Comparison of ENCODE assay signal across 23 mouse cellular contexts in the genomic region with DNA sequence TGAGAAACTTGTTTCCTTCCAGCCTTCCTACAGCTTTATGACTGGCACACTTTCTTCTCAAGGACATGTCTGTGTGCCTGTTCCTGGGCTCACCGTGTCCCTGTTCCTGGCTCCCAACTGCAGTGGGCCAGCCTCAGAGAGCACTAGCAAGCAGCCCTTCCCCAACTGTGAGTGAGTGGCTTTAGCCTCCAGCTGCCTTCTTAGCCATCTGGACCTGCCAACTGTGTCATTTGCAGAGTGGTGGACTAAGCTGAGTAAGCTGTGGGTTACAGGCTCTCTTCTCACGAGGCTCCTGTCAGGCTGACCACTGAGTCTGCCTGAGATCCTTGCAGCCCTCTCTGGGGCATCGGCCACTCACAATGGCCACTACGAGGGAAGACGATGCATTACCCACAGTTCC. TPM values are rescaled to one million over a fixed set of nuclear protein-coding genes. Genes with fewer than 3 reads are reported as not detected.
A peak's percentile ranks its signal among the peaks of the same experiment; 100 is the strongest.
DNase-seq lines count a peak whose midpoint lies in the region; ATAC-seq and TF ChIP-seq lines count a peak whose summit lies in the region.
"Had no signal": no experiment of that assay in that cellular context is flagged by ENCODE, and none has a peak within 500 bp of the region (broad histone marks: within the 10 kb centered on the region; RNA-seq: fewer than 3 reads in every experiment).

No protein-coding gene starts in this region.

- no peaks in the 10 kb centered on the region for H3K27me3 ChIP-seq in forebrain, embryonic 10.5 days (ENCODE audit: poor library complexity, severe bottlenecking)
- no peaks in the 10 kb centered on the region for H3K27me3 ChIP-seq in forebrain, postnatal 0 days (ENCODE audit: insufficient read depth, low read length)
- H3K27me3 ChIP-seq in hindbrain, embryonic 15.5 days, result no peaks in the 10 kb centered on the region
- H3K27me3 ChIP-seq in hindbrain, embryonic 12.5 days, result no peaks in the 10 kb centered on the region
- H3K27me3 ChIP-seq in midbrain, postnatal 0 days (ENCODE audit: insufficient read depth, low read length), result no peaks in the 10 kb centered on the region
- H3K27me3 ChIP-seq in midbrain, embryonic 16.5 days (ENCODE audit: control insufficient read depth, insufficient read depth, low read depth, low read length), result no peaks in the 10 kb centered on the region
- H3K27me3 ChIP-seq: limb, embryonic 12.5 days; lung, embryonic 15.5 days; Patski had no signal

- H3K27ac ChIP-seq in forebrain, embryonic 10.5 days, result 0 out of 2 replicates have a peak overlapping the region, but pooled peaks have one; percentile 20
- no peak overlapping the region for H3K27ac ChIP-seq in forebrain, postnatal 0 days (ENCODE audit: low read depth, low read length)
- H3K27ac ChIP-seq in hindbrain, embryonic 15.5 days (replicated peaks), result no peak overlapping the region
- H3K27ac ChIP-seq in hindbrain, embryonic 12.5 days, result no peak overlapping the region
- no peak overlapping the region for H3K27ac ChIP-seq in midbrain, postnatal 0 days (ENCODE audit: low read depth, low read length)
- H3K27ac ChIP-seq in midbrain, embryonic 16.5 days (ENCODE audit: low read length), result no peak overlapping the region
- H3K27ac ChIP-seq: heart, adult 2 months; kidney, postnatal 0 days; limb, embryonic 12.5 days; lung, embryonic 15.5 days had no signal

- 0 out of 2 replicates have a peak, but pooled peaks cover 2% of the 10 kb centered on the region for H3K4me1 ChIP-seq in forebrain, embryonic 10.5 days
- H3K4me1 ChIP-seq in forebrain, postnatal 0 days (ENCODE audit: insufficient read depth), result no peaks in the 10 kb centered on the region
- no peaks in the 10 kb centered on the region for H3K4me1 ChIP-seq in hindbrain, embryonic 15.5 days (replicated peaks)
- H3K4me1 ChIP-seq in hindbrain, embryonic 12.5 days, result no peaks in the 10 kb centered on the region
- no peaks in the 10 kb centered on the region for H3K4me1 ChIP-seq in midbrain, postnatal 0 days (ENCODE audit: insufficient read depth, low read length)
- H3K4me1 ChIP-seq in midbrain, embryonic 16.5 days (ENCODE audit: control insufficient read depth, insufficient read depth, low read length), result no peaks in the 10 kb centered on the region
- H3K4me1 ChIP-seq: lung, embryonic 15.5 days had no signal

- no peak for ATAC-seq in forebrain, postnatal 0 days
- 0 out of 2 replicates have a peak, but pooled peaks have one; percentile 19 for ATAC-seq in hindbrain, embryonic 15.5 days (ENCODE audit: low FRiP score, low read depth)
- no peak for ATAC-seq in hindbrain, embryonic 12.5 days (ENCODE audit: low FRiP score)
- no peak for ATAC-seq in midbrain, postnatal 0 days (ENCODE audit: low FRiP score)
- no peak for ATAC-seq in midbrain, embryonic 16.5 days
- ATAC-seq: forebrain, embryonic 14.5 days; intestine, embryonic 16.5 days; Patski had no signal

- no peak overlapping the region for H3K4me2 ChIP-seq in forebrain, postnatal 0 days (ENCODE audit: low read depth)
- no peak overlapping the region for H3K4me2 ChIP-seq in hindbrain, embryonic 15.5 days
- no peak overlapping the region for H3K4me2 ChIP-seq in hindbrain, embryonic 12.5 days (replicated peaks)
- H3K4me2 ChIP-seq in midbrain, postnatal 0 days (ENCODE audit: low read depth, low read length, poor library complexity, severe bottlenecking), result no peak overlapping the region
- H3K4me2 ChIP-seq in midbrain, embryonic 16.5 days (ENCODE audit: low read length), result no peak overlapping the region
- H3K4me2 ChIP-seq: limb, embryonic 12.5 days; liver, embryonic 11.5 days; lung, embryonic 15.5 days; midbrain, embryonic 11.5 days had no signal

- peaks cover 42% of the 10 kb centered on the region for H3K36me3 ChIP-seq in forebrain, embryonic 10.5 days (replicated peaks)
- peaks cover 59% of the 10 kb centered on the region for H3K36me3 ChIP-seq in forebrain, postnatal 0 days (ENCODE audit: insufficient read depth)
- H3K36me3 ChIP-seq in hindbrain, embryonic 15.5 days, result peaks cover 18% of the 10 kb centered on the region; the same call in 1 of the 2 replicates
- H3K36me3 ChIP-seq in hindbrain, embryonic 12.5 days, result peaks cover 67% of the 10 kb centered on the region
- H3K36me3 ChIP-seq in midbrain, postnatal 0 days (ENCODE audit: insufficient read depth, low read length), result peaks cover 56% of the 10 kb centered on the region
- peaks cover 27% of the 10 kb centered on the region for H3K36me3 ChIP-seq in midbrain, embryonic 16.5 days (ENCODE audit: control insufficient read depth, insufficient read depth, low read length)

- no peak overlapping the region for H3K4me3 ChIP-seq in forebrain, embryonic 10.5 days
- H3K4me3 ChIP-seq in forebrain, postnatal 0 days (ENCODE audit: low read depth, low read length), result no peak overlapping the region
- no peak overlapping the region for H3K4me3 ChIP-seq in hindbrain, embryonic 15.5 days
- H3K4me3 ChIP-seq in hindbrain, embryonic 12.5 days, result no peak overlapping the region
- H3K4me3 ChIP-seq in midbrain, postnatal 0 days (ENCODE audit: low read depth, low read length), result no peak overlapping the region
- no peak overlapping the region for H3K4me3 ChIP-seq in midbrain, embryonic 16.5 days (ENCODE audit: low read depth, low read length)
- H3K4me3 ChIP-seq: heart, adult 2 months; limb, embryonic 12.5 days; lung, embryonic 15.5 days had no signal

- H3K9ac ChIP-seq in forebrain, postnatal 0 days, result no peak overlapping the region
- H3K9ac ChIP-seq in hindbrain, embryonic 15.5 days, result no peak overlapping the region
- H3K9ac ChIP-seq in hindbrain, embryonic 12.5 days, result no peak overlapping the region
- H3K9ac ChIP-seq in midbrain, postnatal 0 days (replicated peaks; ENCODE audit: low read length, poor library complexity, severe bottlenecking), result no peak overlapping the region
- no peak overlapping the region for H3K9ac ChIP-seq in midbrain, embryonic 16.5 days (ENCODE audit: low read depth, low read length)
- H3K9ac ChIP-seq: limb, embryonic 12.5 days; lung, embryonic 15.5 days had no signal

- H3K9me3 ChIP-seq in forebrain, embryonic 10.5 days, result no peaks in the 10 kb centered on the region
- no peaks in the 10 kb centered on the region for H3K9me3 ChIP-seq in forebrain, postnatal 0 days (ENCODE audit: low read length)
- no peaks in the 10 kb centered on the region for H3K9me3 ChIP-seq in hindbrain, embryonic 15.5 days
- no peaks in the 10 kb centered on the region for H3K9me3 ChIP-seq in hindbrain, embryonic 12.5 days (replicated peaks)
- no peaks in the 10 kb centered on the region for H3K9me3 ChIP-seq in midbrain, postnatal 0 days (ENCODE audit: low read length)
- H3K9me3 ChIP-seq in midbrain, embryonic 16.5 days (replicated peaks; ENCODE audit: control insufficient read depth, low read length, poor library complexity, severe bottlenecking), result no peaks in the 10 kb centered on the region
- H3K9me3 ChIP-seq: limb, embryonic 12.5 days; lung, embryonic 15.5 days had no signal

- no peak for TF ChIP-seq CTCF in forebrain, postnatal 0 days (IDR thresholded peaks at IDR 0.05; ENCODE audit: low read depth)
- no peak for TF ChIP-seq CTCF in midbrain, postnatal 0 days (IDR thresholded peaks at IDR 0.05)

- no peak for DNase-seq in forebrain, embryonic 10.5 days (ENCODE audit: extremely low spot score, low spot score)
- DNase-seq in forebrain, postnatal 0 days, result no peak
- DNase-seq in midbrain, postnatal 0 days (ENCODE audit: low spot score), result peak; percentile 28
- DNase-seq in liver, result no peak
- DNase-seq: adrenal gland, postnatal 10 days; heart, adult 2 months; kidney, adult 8-10 months; kidney, postnatal 4 days; layer of hippocampus, adult 9-11 months; right cerebral cortex, postnatal 4 days; thymus, adult 2 months had no signal

- 88% methylated on average over 5 of the region's 5 CpGs for WGBS in forebrain, embryonic 10.5 days
- WGBS in forebrain, postnatal 0 days, result 74% methylated on average over 5 of the region's 5 CpGs
- 73% methylated on average over 5 of the region's 5 CpGs for WGBS in hindbrain, embryonic 15.5 days
- 85% methylated on average over 5 of the region's 5 CpGs for WGBS in hindbrain, embryonic 12.5 days
- 59% methylated on average over 5 of the region's 5 CpGs for WGBS in midbrain, postnatal 0 days
- WGBS in midbrain, embryonic 16.5 days, result 66% methylated on average over 5 of the region's 5 CpGs

RNA-seq across cellular contexts. Expression of gene Dnah17, which starts 42.3 kb away (rescaled TPM):
- polyA plus RNA-seq in forebrain, embryonic 10.5 days (2016; fragmentation: Nextera tagmentation; extraction: Ambion mirVana), result 0.18 and 0.27 TPM in 2 replicates
- total RNA-seq in forebrain, postnatal 0 days (2014; rRNA removed), result 0.23 and 0.62 TPM in 2 replicates
- polyA plus RNA-seq in forebrain, postnatal 0 days (2015; fragmentation: Nextera tagmentation; extraction: Ambion mirVana), result 0.03 and 0.17 TPM in 2 replicates
- 0.18 and 0.23 TPM in 2 replicates for polyA plus RNA-seq in hindbrain, embryonic 15.5 days (2015; fragmentation: Nextera tagmentation; extraction: Ambion mirVana)
- polyA plus RNA-seq in hindbrain, embryonic 12.5 days (2016; fragmentation: Nextera tagmentation; extraction: Ambion mirVana), result 0.27 and 0.38 TPM in 2 replicates
- 0.05 TPM in 2 replicates for total RNA-seq in midbrain, postnatal 0 days (2014; rRNA removed)
- 0.15 and 0.20 TPM in 2 replicates for polyA plus RNA-seq in midbrain, postnatal 0 days (2015; fragmentation: Nextera tagmentation; extraction: Ambion mirVana)
- 0.20 and 0.35 TPM in 2 replicates for polyA plus RNA-seq in midbrain, embryonic 16.5 days (2015; fragmentation: Nextera tagmentation; extraction: Ambion mirVana)
- total RNA-seq: monocyte, adult 5-6 weeks had no signal
